Mouse (Mus musculus) stomach, embryonic 15.5 days (tissue): Measurements from ENCODE around the gene Fignl2. TPM values are rescaled to one million over a fixed set of nuclear protein-coding genes. Genes with fewer than 3 reads are reported as not detected.

Experiments used
- ATAC-seq: fragments of 200-750 bp; cut with Nextera tagmentation; 2 replicates; pipeline ENCODE4 v1.8.0; 2017; ENCODE audit warnings: low read depth, moderate number of reproducible peaks, moderate TSS enrichment; ENCODE audit not compliant: insufficient read depth, low FRiP score
- H3K27ac ChIP-seq: fragments of 300-500 bp; sonication (generic); 2 replicates; pipeline ENCODE4 v1.5.1; 2015; ENCODE audit warnings: mild to moderate bottlenecking, inconsistent platforms
- H3K27me3 ChIP-seq: fragments of 300-500 bp; sonication (generic); replicated peaks from 2 replicates; pipeline ENCODE4 v1.6.1; 2015; ENCODE audit warnings: inconsistent platforms
- H3K36me3 ChIP-seq: fragments of 300-500 bp; sonication (generic); 2 replicates; pipeline ENCODE4 v1.6.1; 2015; ENCODE audit warnings: inconsistent platforms
- H3K4me1 ChIP-seq: fragments of 300-500 bp; sonication (generic); 2 replicates; pipeline ENCODE4 v1.6.1; 2015; ENCODE audit warnings: inconsistent platforms
- H3K4me2 ChIP-seq: fragments of 300-500 bp; sonication (generic); 2 replicates; pipeline ENCODE4 v1.6.1; 2015; ENCODE audit warnings: mild to moderate bottlenecking, inconsistent platforms
- H3K4me3 ChIP-seq: fragments of 300-500 bp; sonication (generic); replicated peaks from 2 replicates; pipeline ENCODE4 v1.5.1; 2015; ENCODE audit warnings: inconsistent platforms
- H3K9ac ChIP-seq: fragments of 300-500 bp; sonication (generic); 2 replicates; pipeline ENCODE4 v1.6.1; 2015; ENCODE audit warnings: inconsistent platforms
- H3K9me3 ChIP-seq: fragments of 300-500 bp; sonication (generic); 2 replicates; pipeline ENCODE4 v1.6.1; 2016; ENCODE audit warnings: inconsistent platforms
- WGBS: fragments of 180-500 bp; shearing (Covaris S2); methylation state at CpG from one replicate; pipeline ENCODE4 v1.1.7; 2015; 5-methylcytosine and 5-hydroxymethylcytosine counted together
- polyA plus RNA-seq: library from polyadenylated mRNA; unstranded; fragments of >200 nt; fragmentation: Nextera tagmentation; extraction: Ambion mirVana; gene quantifications from 2 replicates; pipeline ENCODE4 v1.2.1, GENCODE M21; 2015

The Fignl2 gene
- polyA plus RNA-seq, 1 experiment from 2014 or later = 0.19 TPM

DNA sequence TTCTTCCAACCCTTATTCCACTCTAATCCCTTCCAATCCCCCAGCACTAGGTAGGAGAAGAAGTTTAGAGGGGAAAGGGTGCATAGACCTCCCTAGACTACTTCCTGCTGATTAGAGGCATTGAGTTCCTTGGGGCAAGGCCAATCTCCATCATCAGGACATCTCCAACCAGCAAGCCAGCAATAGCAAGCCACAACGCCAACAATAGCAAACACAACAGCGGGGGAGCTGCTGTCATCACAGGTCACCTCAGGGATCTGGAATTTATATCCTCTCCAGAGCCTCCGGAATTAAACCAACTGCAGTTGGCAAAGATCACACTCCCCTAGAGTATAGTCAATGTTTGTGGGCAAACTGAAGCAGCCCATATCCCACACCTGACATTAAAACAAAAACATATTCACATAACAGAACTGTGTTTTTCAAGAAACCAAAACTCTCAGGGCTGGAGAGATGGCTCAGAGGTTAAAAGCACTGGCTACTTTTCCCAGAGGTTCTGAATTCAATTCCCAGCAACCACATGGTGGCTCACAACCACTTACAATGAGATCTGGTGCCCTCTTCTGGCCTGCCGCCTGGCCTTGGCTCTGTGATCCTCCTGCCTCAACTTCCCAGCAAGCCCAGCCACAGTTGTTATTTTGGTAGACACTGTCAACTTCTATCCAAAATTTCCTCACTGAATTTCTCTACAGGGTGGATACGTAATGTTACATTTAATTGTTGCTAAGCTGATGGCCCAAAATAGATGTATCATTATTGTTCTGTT lies 29.7 kb upstream of the Fignl2 start:
- H3K4me3 ChIP-seq = no peak overlapping the region
- H3K9ac ChIP-seq = no peak overlapping the region
- peaks cover 3% of the 10 kb centered on the region; the same call in 1 of the 2 replicates for H3K4me1 ChIP-seq
- H3K9me3 ChIP-seq = no peaks in the 10 kb centered on the region
- WGBS = 88% methylated on average over 5 of the region's 5 CpGs
- no peak overlapping the region for H3K27ac ChIP-seq
- H3K27me3 ChIP-seq = no peaks in the 10 kb centered on the region
- H3K4me2 ChIP-seq = no peak overlapping the region
- no peaks in the 10 kb centered on the region for H3K36me3 ChIP-seq
- no peak for ATAC-seq

DNA sequence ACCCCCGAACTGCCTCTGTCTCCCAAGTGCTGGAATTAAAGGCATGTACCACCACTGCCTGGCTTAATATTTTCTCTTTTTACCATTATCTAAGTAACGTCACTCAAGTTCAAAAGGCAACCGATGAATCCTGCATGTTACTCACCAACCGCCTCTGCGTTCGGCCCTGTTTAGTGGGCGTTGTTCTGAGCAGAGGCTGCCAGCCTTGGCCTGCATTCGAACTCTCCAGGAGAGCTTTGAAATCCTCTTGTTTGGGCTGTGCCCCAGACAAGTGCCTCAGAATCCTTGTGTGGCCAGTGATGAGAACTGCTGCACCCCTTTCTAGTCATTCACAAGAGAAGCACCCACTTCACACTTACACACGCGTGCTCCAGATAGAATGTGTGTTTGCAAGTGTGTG lies 27.6 kb upstream of the Fignl2 start:
- no peaks in the 10 kb centered on the region for H3K36me3 ChIP-seq
- no peak overlapping the region for H3K9ac ChIP-seq
- no peak overlapping the region for H3K27ac ChIP-seq
- H3K9me3 ChIP-seq = no peaks in the 10 kb centered on the region
- WGBS = 84% methylated on average over 10 of the region's 10 CpGs
- no peak for ATAC-seq
- H3K4me1 ChIP-seq = peaks cover 3% of the 10 kb centered on the region; the same call in 1 of the 2 replicates
- H3K4me3 ChIP-seq = no peak overlapping the region
- no peaks in the 10 kb centered on the region for H3K27me3 ChIP-seq
- H3K4me2 ChIP-seq = peak overlapping the region; percentile 40; the same call in 1 of the 2 replicates

DNA sequence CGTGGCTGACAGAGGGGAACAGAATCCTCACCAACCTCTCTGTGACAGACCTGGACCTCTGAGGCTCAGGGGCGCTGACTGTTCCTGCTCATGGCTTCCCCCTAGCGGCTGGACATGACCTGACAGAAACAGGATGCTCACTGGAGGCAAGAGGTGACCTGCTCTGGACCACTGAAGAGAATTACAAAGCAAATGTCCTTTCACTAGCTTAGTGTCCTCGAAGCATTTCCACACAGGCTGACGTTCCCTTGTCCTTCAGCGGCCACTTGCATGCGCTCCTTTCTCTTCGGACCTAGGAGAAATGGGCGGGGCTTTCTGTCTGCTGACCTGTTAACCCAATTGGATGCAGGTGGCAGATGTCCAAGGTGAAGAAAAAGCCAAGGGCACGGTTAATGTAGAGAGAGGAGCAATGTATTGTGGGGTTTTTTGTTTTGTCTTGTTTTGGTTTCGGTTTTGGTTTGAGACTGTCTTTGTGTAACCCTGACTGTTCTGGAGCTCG lies 27.2 kb upstream of the Fignl2 start:
- H3K4me2 ChIP-seq = peak overlapping the region; percentile 40
- WGBS = 16% methylated on average over 12 of the region's 12 CpGs
- H3K27ac ChIP-seq = no peak overlapping the region
- no peak overlapping the region for H3K9ac ChIP-seq
- H3K4me3 ChIP-seq = peak overlapping the region; percentile 8; the same call in 1 of the 2 replicates
- no peaks in the 10 kb centered on the region for H3K36me3 ChIP-seq
- no peaks in the 10 kb centered on the region for H3K27me3 ChIP-seq
- H3K9me3 ChIP-seq = no peaks in the 10 kb centered on the region
- peak; percentile 57; the same call in 1 of the 2 replicates for ATAC-seq
- H3K4me1 ChIP-seq = peaks cover 3% of the 10 kb centered on the region; the same call in 1 of the 2 replicates

DNA sequence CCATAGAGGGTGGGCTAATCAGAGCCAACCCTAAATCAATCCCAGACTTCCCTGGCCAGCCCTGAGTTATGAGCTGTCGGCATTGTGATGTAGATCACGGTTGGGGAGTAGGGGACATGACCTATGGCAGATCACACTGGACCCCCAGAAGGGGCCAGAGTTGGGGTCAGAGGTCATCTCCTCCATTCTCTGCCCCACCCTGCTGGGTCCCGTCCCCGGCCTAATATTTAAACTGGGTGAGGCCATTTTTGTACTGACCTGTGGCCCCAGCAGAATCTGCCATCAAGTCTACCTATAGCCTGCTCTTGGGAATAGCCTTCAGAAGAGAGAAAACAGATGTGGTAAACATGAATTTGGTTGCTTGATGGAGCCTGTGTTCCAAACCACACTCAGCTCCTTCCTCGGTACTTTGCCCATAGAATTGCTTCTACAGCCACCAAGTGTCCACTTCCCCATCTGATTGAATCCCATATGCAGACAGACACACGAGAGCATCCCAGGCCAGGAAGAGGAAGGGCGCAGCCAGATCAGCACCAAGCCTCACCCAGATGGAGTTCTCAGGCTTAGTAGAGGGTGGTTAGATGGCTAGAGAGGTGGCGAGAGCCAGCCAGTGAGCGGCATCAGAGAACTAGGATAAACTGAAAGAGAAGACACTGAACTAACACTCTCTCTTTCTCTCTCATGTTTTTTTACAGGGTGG lies 25.4 kb upstream of the Fignl2 start:
- WGBS = 74% methylated on average over 9 of the region's 9 CpGs
- Histone ChIP-seq H3K4me2 (no peak overlapping the region), H3K9me3 (no peaks in the 10 kb centered on the region), H3K4me1 (peaks cover 3% of the 10 kb centered on the region; the same call in 1 of the 2 replicates), H3K36me3 (no peaks in the 10 kb centered on the region), H3K9ac (no peak overlapping the region), H3K27me3 (0 out of 2 replicates have a peak, but pooled peaks cover 3% of the 10 kb centered on the region), H3K27ac (no peak overlapping the region), H3K4me3 (no peak overlapping the region)
- no peak for ATAC-seq

DNA sequence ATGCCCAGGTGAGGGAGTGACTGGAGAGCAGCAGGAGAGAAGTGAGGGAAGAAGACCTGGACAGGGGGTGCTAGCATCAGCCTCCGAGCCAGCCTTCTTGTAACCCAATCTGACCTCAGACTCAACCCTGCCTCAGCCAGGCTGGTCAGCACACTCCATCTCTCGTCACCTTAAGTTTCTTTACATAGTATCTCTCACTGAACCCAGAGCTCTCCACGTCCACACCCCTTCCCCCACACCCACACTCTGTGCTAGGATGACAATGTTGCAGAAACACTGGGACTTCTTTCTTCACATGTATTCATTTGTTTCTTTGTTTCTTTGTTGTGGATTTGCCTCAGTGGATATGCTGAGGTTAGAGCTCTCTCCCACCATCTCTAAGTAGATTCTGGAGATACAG lies 22.6 kb upstream of the Fignl2 start:
- WGBS = 73% methylated on average over 3 of the region's 3 CpGs
- H3K9ac ChIP-seq = no peak overlapping the region
- H3K9me3 ChIP-seq = no peaks in the 10 kb centered on the region
- H3K4me3 ChIP-seq = no peak overlapping the region
- no peak for ATAC-seq
- H3K36me3 ChIP-seq = no peaks in the 10 kb centered on the region
- no peak overlapping the region for H3K4me2 ChIP-seq
- peaks cover 9% of the 10 kb centered on the region for H3K4me1 ChIP-seq
- no peak overlapping the region for H3K27ac ChIP-seq
- 0 out of 2 replicates have a peak, but pooled peaks cover 3% of the 10 kb centered on the region for H3K27me3 ChIP-seq

DNA sequence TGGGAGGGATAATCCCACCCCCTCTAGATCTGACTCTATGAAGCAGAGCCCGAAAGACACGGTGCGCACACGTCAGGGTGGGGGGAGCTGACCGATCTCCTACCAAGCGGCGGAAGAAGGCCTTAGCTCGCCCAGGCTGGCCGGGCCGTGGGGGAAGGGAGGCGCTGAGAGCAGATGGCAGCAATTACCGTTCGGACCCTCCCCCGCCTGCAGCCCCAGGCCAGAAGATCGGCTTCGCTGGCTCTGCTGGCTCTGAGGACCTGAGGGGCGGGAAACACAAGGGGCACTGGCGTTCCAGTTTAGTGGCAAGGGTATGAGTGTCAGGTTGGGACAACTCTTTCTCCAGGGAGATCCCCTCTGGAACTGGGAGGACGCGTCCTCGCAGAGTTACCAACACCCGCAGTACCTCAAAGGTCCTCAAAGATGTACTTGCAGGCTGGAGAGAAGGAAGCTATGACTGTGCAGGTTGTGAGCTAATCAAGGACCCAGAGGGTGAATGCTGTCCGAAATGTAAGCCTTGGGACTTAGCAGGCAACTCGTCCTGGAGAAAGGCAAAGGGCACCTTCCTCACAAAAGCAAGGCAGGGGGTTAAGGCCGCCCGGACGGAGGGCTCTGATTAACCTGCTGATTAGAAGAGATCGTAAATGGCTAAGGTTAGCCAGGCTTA lies 19.8 kb upstream of the Fignl2 start:
- H3K4me3 ChIP-seq = no peak overlapping the region
- no peaks in the 10 kb centered on the region for H3K9me3 ChIP-seq
- H3K4me1 ChIP-seq = peaks cover 6% of the 10 kb centered on the region
- 13% methylated on average over 28 of the region's 28 CpGs for WGBS
- peak overlapping the region; percentile 43 for H3K4me2 ChIP-seq
- H3K36me3 ChIP-seq = no peaks in the 10 kb centered on the region
- H3K9ac ChIP-seq = no peak overlapping the region
- 0 out of 2 replicates have a peak, but pooled peaks cover 3% of the 10 kb centered on the region for H3K27me3 ChIP-seq
- no peak for ATAC-seq
- H3K27ac ChIP-seq = no peak overlapping the region

DNA sequence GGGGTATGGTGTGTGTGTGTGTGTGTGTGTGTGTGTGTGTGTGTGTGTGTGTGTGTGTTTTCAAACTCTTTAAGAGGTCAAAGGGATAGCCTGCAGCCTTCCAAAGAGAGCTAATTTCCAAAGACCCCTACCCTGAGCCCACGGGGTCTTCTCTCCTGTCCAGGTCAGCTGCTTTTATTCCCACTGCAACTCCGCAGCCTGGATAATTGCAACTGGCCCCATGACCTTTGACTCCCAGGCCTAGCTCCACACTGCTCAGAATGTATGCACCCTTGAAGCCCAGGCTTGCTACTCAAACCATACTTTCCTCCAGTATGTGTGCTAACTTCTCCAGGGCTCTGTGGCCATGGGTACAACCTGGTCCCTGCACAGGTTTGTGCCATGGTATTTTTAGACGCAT lies 17.0 kb upstream of the Fignl2 start:
- Histone ChIP-seq H3K9me3 (no peaks in the 10 kb centered on the region), H3K4me3 (no peak overlapping the region), H3K9ac (no peak overlapping the region), H3K36me3 (no peaks in the 10 kb centered on the region), H3K4me1 (peaks cover 15% of the 10 kb centered on the region), H3K4me2 (no peak overlapping the region), H3K27ac (no peak overlapping the region), H3K27me3 (0 out of 2 replicates have a peak, but pooled peaks cover 3% of the 10 kb centered on the region)
- WGBS = 64% methylated on average over 3 of the region's 3 CpGs
- no peak for ATAC-seq

DNA sequence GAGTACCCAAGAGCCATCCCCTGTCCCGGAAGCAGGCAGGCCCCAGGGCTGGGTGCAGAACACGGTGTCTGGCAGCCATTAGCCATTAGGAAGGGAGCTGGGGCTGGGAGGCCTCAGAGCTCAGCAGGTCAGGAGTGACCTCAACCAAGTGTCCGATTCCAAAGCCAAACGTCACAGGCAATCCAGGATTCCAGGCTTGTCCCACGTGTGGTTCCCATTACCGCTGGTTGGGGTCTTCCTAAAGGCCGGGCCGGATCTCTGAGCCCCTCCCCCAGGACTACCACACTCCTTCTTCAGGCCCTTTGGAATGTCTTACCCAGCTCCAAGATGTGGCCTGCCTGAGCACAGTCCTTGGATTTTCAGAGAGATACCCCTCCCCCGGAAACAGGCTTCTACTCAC lies 16.6 kb upstream of the Fignl2 start:
- no peaks in the 10 kb centered on the region for H3K9me3 ChIP-seq
- no peak overlapping the region for H3K4me3 ChIP-seq
- ATAC-seq = no peak

DNA sequence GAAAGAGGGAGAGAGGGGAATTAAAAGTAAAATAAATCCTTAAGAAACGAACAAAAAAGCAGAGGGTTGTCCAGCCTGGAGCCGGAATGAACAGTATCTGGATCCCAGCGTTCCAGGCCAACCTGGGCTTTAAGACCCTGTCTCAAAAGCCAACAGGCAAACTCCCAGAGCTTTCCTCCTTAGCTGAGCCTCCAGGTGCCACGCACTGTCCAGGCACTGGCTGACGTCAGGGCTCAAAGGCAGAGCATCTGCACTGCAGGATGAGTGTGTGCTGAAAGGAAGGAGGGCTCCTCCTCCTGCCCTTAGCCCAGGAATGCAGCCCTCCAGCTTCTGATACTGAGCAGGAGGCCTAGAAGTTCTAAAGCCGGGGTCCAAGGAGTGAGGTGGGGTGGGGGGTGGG lies 15.6 kb upstream of the Fignl2 start:
- no peak for ATAC-seq
- Histone ChIP-seq H3K27me3 (0 out of 2 replicates have a peak, but pooled peaks cover 2% of the 10 kb centered on the region), H3K4me1 (peaks cover 15% of the 10 kb centered on the region), H3K27ac (no peak overlapping the region), H3K9me3 (no peaks in the 10 kb centered on the region), H3K9ac (no peak overlapping the region), H3K36me3 (no peaks in the 10 kb centered on the region), H3K4me3 (no peak overlapping the region), H3K4me2 (no peak overlapping the region)
- 56% methylated on average over 6 of the region's 6 CpGs for WGBS

More for the DNA sequence above, 16.6 kb upstream of the Fignl2 start:
- WGBS = 57% methylated on average over 9 of the region's 9 CpGs
- no peak overlapping the region for H3K4me2 ChIP-seq
- H3K4me1 ChIP-seq = peaks cover 15% of the 10 kb centered on the region
- no peak overlapping the region for H3K9ac ChIP-seq
- H3K27me3 ChIP-seq = 0 out of 2 replicates have a peak, but pooled peaks cover 3% of the 10 kb centered on the region
- no peak overlapping the region for H3K27ac ChIP-seq
- H3K36me3 ChIP-seq = no peaks in the 10 kb centered on the region

DNA sequence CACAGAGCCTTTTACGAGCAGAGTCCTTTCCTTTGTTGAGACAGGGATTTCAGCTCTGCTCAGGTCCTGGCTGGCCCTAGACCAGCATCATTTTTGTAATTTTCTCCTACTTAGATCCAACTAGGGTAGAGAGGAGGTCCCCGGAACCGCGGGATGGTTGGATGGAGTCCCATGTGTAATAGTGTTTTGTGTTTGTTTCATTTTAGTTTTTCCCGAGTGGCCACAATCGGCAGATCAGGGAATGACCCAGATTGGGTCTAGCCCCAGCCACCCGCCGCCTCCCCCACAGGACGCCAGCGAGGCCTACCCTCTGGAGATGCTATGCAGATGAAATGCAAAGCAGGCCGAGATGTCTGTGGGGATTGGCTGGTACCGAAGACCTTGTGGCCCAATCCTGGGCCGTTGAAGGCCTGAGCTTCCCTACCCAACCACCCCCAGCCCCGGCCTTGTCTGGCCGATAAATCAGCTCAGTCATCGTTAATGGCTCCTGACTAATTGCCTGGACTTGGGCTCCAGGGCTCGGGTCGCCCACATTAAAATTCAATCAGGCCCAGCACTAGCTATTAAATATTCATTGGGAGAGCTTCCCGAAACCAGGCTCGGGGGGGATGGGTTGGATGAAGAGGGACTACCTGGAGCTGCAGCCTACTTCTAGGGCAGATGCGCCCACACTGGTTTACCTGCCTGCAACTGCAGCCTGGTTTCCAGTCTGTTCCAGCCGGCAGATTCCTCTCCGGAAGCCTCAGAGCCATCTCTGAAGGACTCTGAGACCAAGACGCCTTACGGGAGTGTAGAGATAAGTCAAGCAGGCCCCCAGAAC lies 14.7 kb upstream of the Fignl2 start:
- Histone ChIP-seq H3K4me1 (peaks cover 13% of the 10 kb centered on the region), H3K9me3 (no peaks in the 10 kb centered on the region), H3K27me3 (no peaks in the 10 kb centered on the region), H3K4me2 (peak overlapping the region; percentile 17), H3K36me3 (no peaks in the 10 kb centered on the region), H3K9ac (no peak overlapping the region), H3K27ac (no peak overlapping the region), H3K4me3 (no peak overlapping the region)
- ATAC-seq = no peak
- WGBS = 37% methylated on average over 25 of the region's 25 CpGs
